Mouse (Mus musculus) ovary, adult 18-20 months (tissue): Measurements from ENCODE around the gene Napb.
A peak's percentile ranks its signal among the peaks of the same experiment; 100 is the strongest.

Source experiments
- DNase-seq: peaks from one replicate; pipeline ENCODE4 v3.0.0; 2022; ENCODE audit warnings: low spot score, mixed read lengths

The Napb gene

GRCm38 (mm10) chr2:148687971-148688370 lies 44.3 kb downstream of the Napb start:
- no peak for DNase-seq

GRCm38 (mm10) chr2:148686862-148687261 lies 45.4 kb downstream of the Napb start:
- no peak for DNase-seq

- DNase-seq = no peak
These were observed 46.6 kb downstream of the Napb start for GRCm38 (mm10) chr2:148685709-148686108.

GRCm38 (mm10) chr2:148684972-148685371 lies 47.3 kb downstream of the Napb start:
- no peak for DNase-seq

GRCm38 (mm10) chr2:148683031-148683430 lies 49.2 kb downstream of the Napb start:
- no peak for DNase-seq

GRCm38 (mm10) chr2:148681461-148681891 lies 50.8 kb downstream of the Napb start:
- peak; percentile 39 for DNase-seq

- DNase-seq = peak; percentile 99
These were observed 51.4 kb downstream of the Napb start, which contains the start of gene Gzf1 for GRCm38 (mm10) chr2:148680775-148681291. Gene Gzf1, plus strand, starts transcription at chr2:148681023.

GRCm38 (mm10) chr2:148679346-148679745 lies 52.9 kb downstream of the Napb start:
- peak; percentile 68 for DNase-seq

- peak; percentile 69 for DNase-seq
These were observed 54.5 kb downstream of the Napb start for GRCm38 (mm10) chr2:148677801-148678200.

- peak; percentile 97 for DNase-seq
These were observed 59.8 kb downstream of the Napb start, which contains the start of gene Nxt1 for GRCm38 (mm10) chr2:148672199-148673096. Gene Nxt1, plus strand, starts transcription at chr2:148672601.

- no peak for DNase-seq
These were observed 68.8 kb downstream of the Napb start for GRCm38 (mm10) chr2:148663458-148663857.

- DNase-seq = no peak
These were observed 77.3 kb downstream of the Napb start for GRCm38 (mm10) chr2:148654961-148655360.

- DNase-seq = no peak
These were observed 81.5 kb downstream of the Napb start for GRCm38 (mm10) chr2:148650587-148651357.

- no peak for DNase-seq
These were observed 87.8 kb downstream of the Napb start for GRCm38 (mm10) chr2:148644421-148645000.
